Comparison of ENCODE assay signal across 24 mouse cellular contexts in genomic region chr12:105076511-105076910, GRCm38 (mm10). TPM values are rescaled to one million over a fixed set of nuclear protein-coding genes. Genes with fewer than 3 reads are reported as not detected.
A peak's percentile ranks its signal among the peaks of the same experiment; 100 is the strongest.
DNase-seq lines count a peak whose midpoint lies in the region; ATAC-seq and TF ChIP-seq lines count a peak whose summit lies in the region.
"Had no signal": no experiment of that assay in that cellular context is flagged by ENCODE, and none has a peak within 500 bp of the region (broad histone marks: within the 10 kb centered on the region; RNA-seq: fewer than 3 reads in every experiment).

No protein-coding gene starts in this region.

- no peak overlapping the region for H3K4me2 ChIP-seq in hindbrain, embryonic 11.5 days (replicated peaks; ENCODE audit: low read depth, low read length)
- no peak overlapping the region for H3K4me2 ChIP-seq in midbrain, embryonic 14.5 days (ENCODE audit: low read length)
- H3K4me2 ChIP-seq: heart, embryonic 13.5 days had no signal

- H3K27ac ChIP-seq in hindbrain, embryonic 10.5 days: 0 out of 2 replicates have a peak overlapping the region, but pooled peaks have one; percentile 9
- no peak overlapping the region for H3K27ac ChIP-seq in hindbrain, embryonic 11.5 days (ENCODE audit: low read depth, low read length)
- peak overlapping the region; percentile 20 for H3K27ac ChIP-seq in spleen, adult 2 months (ENCODE audit: insufficient read depth, low read length)
- H3K27ac ChIP-seq in midbrain, embryonic 14.5 days (replicated peaks; ENCODE audit: low read depth, low read length): 0 out of 2 replicates have a peak overlapping the region, but pooled peaks have one; percentile 17
- H3K27ac ChIP-seq: heart, embryonic 13.5 days; macrophage had no signal

- no peak overlapping the region for H3K9ac ChIP-seq in hindbrain, embryonic 11.5 days (ENCODE audit: low read depth, low read length)
- H3K9ac ChIP-seq in midbrain, embryonic 14.5 days (replicated peaks; ENCODE audit: low read length): no peak overlapping the region
- H3K9ac ChIP-seq: forebrain, postnatal 0 days; heart, embryonic 13.5 days had no signal

- H3K27me3 ChIP-seq in hindbrain, embryonic 10.5 days (ENCODE audit: insufficient read depth, poor library complexity, severe bottlenecking): peaks cover 3% of the 10 kb centered on the region; the same call in 1 of the 2 replicates
- no peaks in the 10 kb centered on the region for H3K27me3 ChIP-seq in hindbrain, embryonic 11.5 days (ENCODE audit: control insufficient read depth, insufficient read depth, low read length)
- H3K27me3 ChIP-seq in spleen, adult 2 months (ENCODE audit: control insufficient read depth, insufficient read depth, low read length): no peaks in the 10 kb centered on the region
- no peaks in the 10 kb centered on the region for H3K27me3 ChIP-seq in midbrain, embryonic 14.5 days (ENCODE audit: control insufficient read depth, insufficient read depth, low read length)

- no peak for TF ChIP-seq CTCF in spleen, adult 2 months (IDR thresholded peaks at IDR 0.05; ENCODE audit: extremely low read depth, insufficient read depth, insufficient read length, insufficient replicate concordance)

- ATAC-seq in hindbrain, embryonic 11.5 days (ENCODE audit: low FRiP score): no peak
- ATAC-seq in midbrain, embryonic 14.5 days (ENCODE audit: low FRiP score, low TSS enrichment): no peak
- ATAC-seq: CD4-positive, CD25-positive, alpha-beta regulatory T cell, adult 4 months; forebrain, postnatal 0 days; lung, postnatal 0 days had no signal

- no peak overlapping the region for H3K4me3 ChIP-seq in hindbrain, embryonic 10.5 days
- H3K4me3 ChIP-seq in hindbrain, embryonic 11.5 days (ENCODE audit: low read depth, low read length): no peak overlapping the region
- no peak overlapping the region for H3K4me3 ChIP-seq in spleen, adult 2 months (ENCODE audit: extremely low read depth, insufficient read depth, insufficient read length)
- no peak overlapping the region for H3K4me3 ChIP-seq in midbrain, embryonic 14.5 days (replicated peaks; ENCODE audit: low read depth, low read length)
- H3K4me3 ChIP-seq: heart, embryonic 13.5 days; myocyte had no signal

- no peaks in the 10 kb centered on the region for H3K36me3 ChIP-seq in hindbrain, embryonic 10.5 days
- H3K36me3 ChIP-seq in hindbrain, embryonic 11.5 days (ENCODE audit: control insufficient read depth, insufficient read depth, low read length): no peaks in the 10 kb centered on the region
- no peaks in the 10 kb centered on the region for H3K36me3 ChIP-seq in spleen, adult 2 months (ENCODE audit: control insufficient read depth, insufficient read depth, low read length)
- H3K36me3 ChIP-seq in midbrain, embryonic 14.5 days (ENCODE audit: control insufficient read depth, insufficient read depth, low read length): no peaks in the 10 kb centered on the region
- H3K36me3 ChIP-seq: heart, embryonic 13.5 days had no signal

- 77% methylated on average over 3 of the region's 3 CpGs for WGBS in hindbrain, embryonic 10.5 days
- 76% methylated on average over 3 of the region's 3 CpGs for WGBS in hindbrain, embryonic 11.5 days
- 85% methylated on average over 3 of the region's 3 CpGs for WGBS in spleen, adult 2 months
- WGBS in midbrain, embryonic 14.5 days: 85% methylated on average over 3 of the region's 3 CpGs

- no peak for TF ChIP-seq POLR2A in spleen, adult 2 months (IDR thresholded peaks at IDR 0.05; ENCODE audit: low read depth, low read length)

- no peak for DNase-seq in hindbrain, embryonic 10.5 days (ENCODE audit: low spot score)
- no peak for DNase-seq in hindbrain, embryonic 11.5 days (ENCODE audit: low spot score)
- no peak for DNase-seq in spleen, adult 2 months (ENCODE audit: low read depth in 1 of 2, low spot score in 2 of 2)
- no peak for DNase-seq in spleen, adult 12 weeks (ENCODE audit: low spot score)
- DNase-seq in midbrain, embryonic 14.5 days: no peak
- no peak for DNase-seq in ovary, postnatal 36 days (ENCODE audit: low spot score)
- no peak for DNase-seq in retina, embryonic 14.5 days (ENCODE audit: low spot score)
- DNase-seq: adrenal gland, postnatal 25 days; cerebellum, adult 8-10 months; cerebellum, postnatal 36 days; forebrain, postnatal 0 days; gastrocnemius, postnatal 25 days; heart, adult 18-20 months; heart, postnatal 14 days; kidney, adult 11 months; kidney, postnatal 10 days; right cerebral cortex, postnatal 14 days; spleen, adult 18-20 months; thymus, postnatal 14 days had no signal

- H3K4me1 ChIP-seq in hindbrain, embryonic 10.5 days (replicated peaks): peaks cover 12% of the 10 kb centered on the region
- no peaks in the 10 kb centered on the region for H3K4me1 ChIP-seq in hindbrain, embryonic 11.5 days (replicated peaks; ENCODE audit: control insufficient read depth, insufficient read depth, low read length)
- H3K4me1 ChIP-seq in spleen, adult 2 months (ENCODE audit: control insufficient read depth, insufficient read depth, insufficient read length): no peaks in the 10 kb centered on the region
- peaks cover 8% of the 10 kb centered on the region for H3K4me1 ChIP-seq in midbrain, embryonic 14.5 days (ENCODE audit: control insufficient read depth, insufficient read depth, low read length)
- H3K4me1 ChIP-seq: heart, embryonic 13.5 days had no signal

- no peaks in the 10 kb centered on the region for H3K9me3 ChIP-seq in hindbrain, embryonic 10.5 days
- no peaks in the 10 kb centered on the region for H3K9me3 ChIP-seq in hindbrain, embryonic 11.5 days (ENCODE audit: control insufficient read depth, low read length)
- no peaks in the 10 kb centered on the region for H3K9me3 ChIP-seq in midbrain, embryonic 14.5 days (ENCODE audit: control insufficient read depth, low read length)
- H3K9me3 ChIP-seq: heart, embryonic 13.5 days had no signal

RNA-seq across cellular contexts. Expression of gene Glrx5, which starts 44.0 kb away (rescaled TPM):
- 230 and 235 TPM in 2 replicates for polyA plus RNA-seq in hindbrain, embryonic 10.5 days (2016; fragmentation: Nextera tagmentation; extraction: Ambion mirVana)
- 179 and 198 TPM in 2 replicates for polyA plus RNA-seq in hindbrain, embryonic 11.5 days (2014; fragmentation: Nextera tagmentation; extraction: Ambion mirVana)
- 102 and 109 TPM in 2 replicates for polyA plus RNA-seq in spleen, adult 2 months (2012; rRNA removed)
- 171 and 175 TPM in 2 replicates for polyA plus RNA-seq in midbrain, embryonic 14.5 days (2014; fragmentation: Nextera tagmentation; extraction: Ambion mirVana)
